Mouse (Mus musculus) MEL (cell line): ENCODE results near the gene Soat2. TPM values are rescaled to one million over a fixed set of nuclear protein-coding genes. Genes with fewer than 3 reads are reported as not detected.

Experiments used
- DNase-seq: peaks from one replicate; pipeline ENCODE4 v3.0.0; 2011; ENCODE audit warnings: low read depth, low spot score
- H3K27ac ChIP-seq: 2 replicates; pipeline ENCODE4 v1.5.1; 2012; ENCODE audit warnings: low read depth, mild to moderate bottlenecking, control low read depth, low read length, moderate library complexity; ENCODE audit not compliant: control insufficient read depth
- H3K27me3 ChIP-seq, 2 experiments: fragments of 150-350 bp in 1 of 2; sonication (generic) in 1 of 2; 2 replicates each; pipeline ENCODE4 v1.6.1; 2012; ENCODE audit warnings: low read length in 2 of 2, mild to moderate bottlenecking in 2 of 2, improper control_type of control experiment in 1 of 2, moderate library complexity in 1 of 2; ENCODE audit not compliant: insufficient read depth in 2 of 2, control insufficient read depth in 1 of 2
- H3K36me3 ChIP-seq, 2 experiments: 2 replicates each; pipeline ENCODE4 v1.6.1; 2012 to 2014; ENCODE audit warnings: low read length in 2 of 2, improper control_type of control experiment in 1 of 2, inconsistent platforms in 1 of 2, mild to moderate bottlenecking in 1 of 2; ENCODE audit not compliant: insufficient read depth in 2 of 2, control insufficient read depth in 1 of 2
- H3K4me1 ChIP-seq, 2 experiments: fragments of 150-350 bp in 1 of 2; sonication (generic) in 1 of 2; 2 replicates each; pipeline ENCODE4 v1.6.1; 2012; ENCODE audit warnings: low read length in 2 of 2, improper control_type of control experiment in 1 of 2, mild to moderate bottlenecking in 1 of 2; ENCODE audit not compliant: insufficient read depth in 2 of 2, control insufficient read depth in 1 of 2
- H3K4me3 ChIP-seq, 2 experiments: fragments of 150-350 bp in 1 of 2; sonication (generic) in 1 of 2; 2 replicates each; pipeline ENCODE4 v1.5.1; 2012; ENCODE audit warnings: low read depth in 2 of 2, low read length in 2 of 2, mild to moderate bottlenecking in 2 of 2, moderate library complexity in 2 of 2, control low read depth in 1 of 2, improper control_type of control experiment in 1 of 2; ENCODE audit not compliant: control insufficient read depth in 1 of 2, insufficient read depth in 1 of 2
- H3K79me2 ChIP-seq: 2 replicates; pipeline ENCODE4 v1.6.1; 2012; ENCODE audit warnings: mild to moderate bottlenecking, low read length, moderate library complexity; ENCODE audit not compliant: control insufficient read depth, poor library complexity, insufficient read depth
- H3K9ac ChIP-seq: 2 replicates; pipeline ENCODE4 v1.6.1; 2012; ENCODE audit warnings: low read depth, mild to moderate bottlenecking, control low read depth, low read length, moderate library complexity; ENCODE audit not compliant: control insufficient read depth, poor library complexity, severe bottlenecking
- H3K9me3 ChIP-seq: fragments of 150-350 bp; sonication (generic); replicated peaks from 2 replicates; pipeline ENCODE4 v1.6.1; 2012; ENCODE audit warnings: mild to moderate bottlenecking, low read length, improper control_type of control experiment, moderate library complexity; ENCODE audit not compliant: insufficient read depth
- CHD2 ChIP-seq: IDR thresholded peaks from 2 replicates; pipeline ENCODE4 v1.6.1; 2011; ENCODE audit warnings: low read length, improper control_type of control experiment
- ELF1 ChIP-seq: IDR thresholded peaks from 2 replicates; pipeline ENCODE4 v1.6.1; 2014; ENCODE audit warnings: low read depth, mild to moderate bottlenecking, inconsistent platforms, low read length, improper control_type of control experiment, moderate library complexity
- EP300 ChIP-seq, 2 experiments: IDR thresholded peaks; 2 replicates each; pipeline ENCODE4 v1.6.1; 2011; ENCODE audit warnings: improper control_type of control experiment in 2 of 2, low read length in 2 of 2, low read depth in 1 of 2, mild to moderate bottlenecking in 1 of 2
- GABPA ChIP-seq: IDR thresholded peaks from 2 replicates; pipeline ENCODE4 v1.6.1; 2012; ENCODE audit warnings: low read depth, mild to moderate bottlenecking, inconsistent platforms, low read length, improper control_type of control experiment, moderate library complexity
- GATA1 ChIP-seq: IDR thresholded peaks from 2 replicates; pipeline ENCODE4 v1.6.1; 2011; ENCODE audit warnings: low read depth, low read length, improper control_type of control experiment
- JUND ChIP-seq: IDR thresholded peaks from 2 replicates; pipeline ENCODE4 v1.6.1; 2011; ENCODE audit warnings: low read depth, mild to moderate bottlenecking, improper control_type of control experiment, low read length
- KAT2A ChIP-seq: conservative IDR thresholded peaks from 2 replicates; pipeline ENCODE4 v1.6.1; 2012; ENCODE audit warnings: low read depth, low read length, improper control_type of control experiment, inconsistent platforms
- MAFK ChIP-seq: IDR thresholded peaks from 2 replicates; pipeline ENCODE4 v1.6.1; 2011; ENCODE audit warnings: low read depth, mild to moderate bottlenecking, low read length, improper control_type of control experiment, borderline replicate concordance
- MAX ChIP-seq: IDR thresholded peaks from 2 replicates; pipeline ENCODE4 v1.6.1; 2011; ENCODE audit warnings: low read length, improper control_type of control experiment
- MEF2A ChIP-seq: IDR thresholded peaks from 2 replicates; pipeline ENCODE4 v1.6.1; 2014; ENCODE audit warnings: low read depth, mild to moderate bottlenecking, inconsistent platforms, low read length, improper control_type of control experiment; ENCODE audit not compliant: poor library complexity, insufficient replicate concordance, severe bottlenecking; ENCODE audit errors: extremely low read depth
- MYC ChIP-seq: IDR thresholded peaks from 2 replicates; pipeline ENCODE4 v1.6.1; 2011; ENCODE audit warnings: low read depth, mild to moderate bottlenecking, low read length, improper control_type of control experiment, moderate library complexity
- NELFE ChIP-seq: IDR thresholded peaks from 2 replicates; pipeline ENCODE4 v1.6.1; 2011; ENCODE audit warnings: low read depth, low read length, improper control_type of control experiment
- POLR2A ChIP-seq, 2 experiments: IDR thresholded peaks; 2 replicates each; pipeline ENCODE4 v1.6.1; 2011 to 2012; ENCODE audit warnings: low read length in 2 of 2, mild to moderate bottlenecking in 2 of 2, control low read depth in 1 of 2, improper control_type of control experiment in 1 of 2, low read depth in 1 of 2, moderate library complexity in 1 of 2; ENCODE audit not compliant: control insufficient read depth in 1 of 2, insufficient read depth in 1 of 2, poor library complexity in 1 of 2
- POLR2AphosphoS2 ChIP-seq: IDR thresholded peaks from 2 replicates; pipeline ENCODE4 v1.6.1; 2011; ENCODE audit warnings: low read length, improper control_type of control experiment
- POLR2AphosphoS5 ChIP-seq: IDR thresholded peaks from 2 replicates; pipeline ENCODE4 v1.6.1; 2012; ENCODE audit warnings: low read depth, borderline replicate concordance, mild to moderate bottlenecking, inconsistent platforms, low read length, moderate library complexity, mixed read lengths
- RCOR1 ChIP-seq: IDR thresholded peaks from 2 replicates; pipeline ENCODE4 v1.6.1; 2012; ENCODE audit warnings: low read depth, mild to moderate bottlenecking, inconsistent platforms, low read length, improper control_type of control experiment
- TBP ChIP-seq: IDR thresholded peaks from 2 replicates; pipeline ENCODE4 v1.8.0; 2011; ENCODE audit warnings: low read depth, low read length, improper control_type of control experiment
- ZC3H11A ChIP-seq: IDR thresholded peaks from 2 replicates; pipeline ENCODE4 v1.6.1; 2012; ENCODE audit warnings: low read depth, mild to moderate bottlenecking, inconsistent platforms, low read length, improper control_type of control experiment
- ZKSCAN1 ChIP-seq: IDR thresholded peaks from 2 replicates; pipeline ENCODE4 v1.6.1; 2012; ENCODE audit warnings: low read depth, mild to moderate bottlenecking, inconsistent platforms, low read length, improper control_type of control experiment, moderate library complexity
- ZMIZ1 ChIP-seq: IDR thresholded peaks from 2 replicates; pipeline ENCODE4 v1.6.1; 2012; ENCODE audit warnings: low read depth, mild to moderate bottlenecking, inconsistent platforms, low read length, improper control_type of control experiment, moderate library complexity
- polyA plus RNA-seq, 2 experiments: library from polyadenylated mRNA; stranded (reverse) in 1 of 2; unstranded in 1 of 2; fragments of >175 nt in 1 of 2; fragments of >200 nt in 1 of 2; gene quantifications; 2 replicates each; pipeline versions ENCODE4 v1.2.1 to v1.2.4; 2012; ENCODE audit warnings: low replicate concordance in 2 of 2, low read depth in 1 of 2; ENCODE audit not compliant: insufficient read length in 2 of 2, insufficient read depth in 1 of 2, missing spikeins in 1 of 2
- total RNA-seq: library from RNA; depleted of rRNA; stranded (reverse); fragments of 300-350 nt; gene quantifications from 2 replicates; pipeline ENCODE4 v1.2.3, GENCODE M21; 2012

Soat2 gene
- total and polyA plus RNA-seq, 3 experiments: 20.0 to 44.8 TPM; not detected in 1

GRCm38 (mm10) chr15:102119831-102120170, 30.5 kb upstream of the Soat2 start:
- no peaks in the 10 kb centered on the region for H3K27me3 ChIP-seq
- H3K4me3 ChIP-seq: no peak overlapping the region
- DNase-seq: no peak
- H3K4me1 ChIP-seq: no peaks in the 10 kb centered on the region
- H3K36me3 ChIP-seq: peaks cover 0 to 5% of the 10 kb centered on the region in 2 experiments; a peak in 2 of 4 replicates
- TF ChIP-seq EP300 (IDR thresholded peaks at IDR 0.05; ENCODE audit: low read depth in 1 of 2, low read length in 2 of 2) (no peak), GATA1 (no peak), ZKSCAN1 (no peak), ZMIZ1 (no peak), ZC3H11A (no peak)
- H3K27ac ChIP-seq: no peak overlapping the region
- no peaks in the 10 kb centered on the region for H3K79me2 ChIP-seq
- no peaks in the 10 kb centered on the region for H3K9me3 ChIP-seq
- no peak overlapping the region for H3K9ac ChIP-seq

- Histone ChIP-seq H3K27me3 (no peaks in the 10 kb centered on the region), H3K27ac (no peak overlapping the region)
- TF ChIP-seq POLR2A (IDR thresholded peaks at IDR 0.05; ENCODE audit: control insufficient read depth in 1 of 2, insufficient read depth in 1 of 2, low read depth in 1 of 2, low read length in 2 of 2, poor library complexity in 1 of 2) (no peak), KAT2A (no peak), ZMIZ1 (no peak), CHD2 (no peak)
- TF ChIP-seq, all 39 proteins: peak for 0
- DNase-seq: no peak
- no peaks in the 10 kb centered on the region for H3K79me2 ChIP-seq
- no peaks in the 10 kb centered on the region for H3K9me3 ChIP-seq
- H3K9ac ChIP-seq: no peak overlapping the region
- peaks cover 0 to 7% of the 10 kb centered on the region in 2 experiments; a peak in 2 of 4 replicates for H3K36me3 ChIP-seq
- no peak overlapping the region for H3K4me3 ChIP-seq
- no peaks in the 10 kb centered on the region for H3K4me1 ChIP-seq
Observed at GRCm38 (mm10) chr15:102120530-102120929, 29.8 kb upstream of the Soat2 start.

GRCm38 (mm10) chr15:102126303-102126702, 24.0 kb upstream of the Soat2 start:
- Histone ChIP-seq H3K9me3 (no peaks in the 10 kb centered on the region), H3K79me2 (no peaks in the 10 kb centered on the region), H3K4me1 (no peaks in the 10 kb centered on the region), H3K27me3 (no peaks in the 10 kb centered on the region), H3K9ac (no peak overlapping the region), H3K36me3 (peaks cover 0 to 15% of the 10 kb centered on the region in 2 experiments; a peak in 2 of 4 replicates), H3K27ac (no peak overlapping the region), H3K4me3 (no peak overlapping the region)
- DNase-seq: no peak
- TF ChIP-seq ZMIZ1 (no peak), GATA1 (no peak)

GRCm38 (mm10) chr15:102133314-102133713, 17.0 kb upstream of the Soat2 start:
- no peak overlapping the region for H3K4me3 ChIP-seq
- H3K27me3 ChIP-seq: no peaks in the 10 kb centered on the region
- no peak for DNase-seq
- no peak overlapping the region for H3K9ac ChIP-seq
- H3K36me3 ChIP-seq: peaks cover 11 to 16% of the 10 kb centered on the region in 2 experiments
- H3K79me2 ChIP-seq: peaks cover 12% of the 10 kb centered on the region
- H3K4me1 ChIP-seq: peaks cover 9 to 12% of the 10 kb centered on the region in 2 experiments
- H3K9me3 ChIP-seq: no peaks in the 10 kb centered on the region
- no peak overlapping the region for H3K27ac ChIP-seq
- no peak for TF ChIP-seq POLR2AphosphoS2
- no peak for TF ChIP-seq TBP
- TF ChIP-seq NELFE: no peak
- TF ChIP-seq POLR2AphosphoS5: no peak
- no peak for TF ChIP-seq JUND
- TF ChIP-seq MEF2A: no peak
- TF ChIP-seq ELF1: no peak
- TF ChIP-seq ZC3H11A: no peak
- TF ChIP-seq ZMIZ1: no peak
- TF ChIP-seq ZKSCAN1: no peak
- TF ChIP-seq GABPA: no peak
- no peak for TF ChIP-seq MAX
- no peak for TF ChIP-seq RCOR1
- no peak for TF ChIP-seq MAFK
- TF ChIP-seq MYC: no peak
